Mouse (Mus musculus): ENCODE measurements at regions not wholly inside any gene's neighbourhood (a gene's known extent, or its start where the extent isn't known, plus 50 kb on each side); places are given as distances from the start of the nearest gene placed in this dataset.

DNA sequence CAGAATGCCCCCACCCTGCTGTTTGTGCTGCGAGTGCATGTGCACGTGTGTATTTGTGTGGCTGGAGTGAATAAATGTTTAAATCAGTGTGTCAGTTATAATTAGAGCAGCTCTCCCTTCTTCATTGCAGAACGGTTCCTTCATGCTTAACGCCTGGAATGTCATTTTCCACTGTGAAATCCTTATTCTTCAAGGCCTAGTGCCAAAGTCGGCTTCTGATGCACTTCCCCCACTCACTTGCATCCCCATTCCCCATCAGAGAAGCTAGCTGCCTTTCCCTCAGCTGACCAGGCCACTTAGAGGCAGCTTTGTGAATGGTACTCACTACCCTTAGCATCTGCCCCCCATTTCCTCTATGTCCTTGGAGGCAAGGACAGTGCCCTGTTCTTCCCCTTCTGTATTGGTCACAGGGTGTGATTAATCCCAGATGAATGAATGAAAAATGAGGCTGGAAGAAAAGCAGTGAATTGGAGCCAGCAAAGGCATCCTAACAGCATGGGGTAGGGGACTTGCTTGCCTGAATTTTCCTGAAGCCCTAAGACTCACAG lies 162.6 kb downstream of the H2al1j start:
- DNase-seq: no peak

DNA sequence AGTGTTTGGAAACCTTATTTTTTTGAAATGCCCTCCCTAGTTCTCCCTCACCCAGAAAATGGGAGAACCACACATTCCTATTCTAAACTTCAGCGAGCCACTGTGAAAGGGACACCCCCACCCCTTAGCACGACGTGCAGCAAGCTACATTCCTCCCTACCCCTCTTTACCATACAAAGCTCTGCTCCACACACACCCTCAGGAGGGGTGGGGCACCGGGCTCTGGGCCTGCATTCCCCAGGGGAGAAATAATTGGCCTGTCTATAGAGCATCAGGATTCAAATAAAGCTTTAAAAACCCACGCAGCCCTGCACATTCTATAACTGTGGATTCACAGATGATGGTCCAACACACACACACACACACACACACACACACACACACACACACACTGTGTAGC lies 163.6 kb downstream of the H2al1j start:
- peak; percentile 45 for DNase-seq

DNA sequence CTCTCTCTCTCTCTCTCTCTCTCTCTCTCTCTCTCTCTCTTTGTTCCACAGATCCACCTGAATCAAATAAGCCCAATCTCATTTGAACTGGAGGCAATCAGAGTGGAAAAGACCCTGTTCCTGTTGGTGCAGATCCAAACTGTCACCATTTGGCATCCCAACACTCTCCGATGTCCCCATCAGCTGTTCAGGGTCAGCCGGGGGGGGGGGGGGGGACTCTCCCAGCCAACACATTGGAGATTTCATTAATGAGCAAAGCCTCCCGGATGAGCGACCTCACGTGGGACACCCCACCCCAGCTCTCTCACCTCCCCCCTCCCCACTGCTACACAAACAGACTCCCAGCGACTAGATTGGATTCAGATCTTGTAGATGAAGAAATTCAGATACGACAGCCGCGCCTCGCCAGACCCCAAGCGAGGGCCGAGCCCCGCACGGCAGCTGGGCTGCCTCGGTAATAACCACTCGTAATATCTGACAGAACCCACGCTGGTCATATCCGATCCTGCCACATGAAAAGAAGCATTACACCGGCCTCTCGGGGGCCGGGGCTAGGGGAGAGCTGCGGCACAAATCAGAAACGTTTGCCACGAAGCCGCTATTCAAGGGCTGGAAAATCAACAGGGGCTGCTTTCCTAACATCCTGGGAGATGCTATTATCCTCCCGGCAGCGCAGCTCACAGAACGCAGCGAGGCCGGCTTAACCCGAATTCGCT lies 164.2 kb downstream of the H2al1j start:
- peak; percentile 86 for DNase-seq

DNA sequence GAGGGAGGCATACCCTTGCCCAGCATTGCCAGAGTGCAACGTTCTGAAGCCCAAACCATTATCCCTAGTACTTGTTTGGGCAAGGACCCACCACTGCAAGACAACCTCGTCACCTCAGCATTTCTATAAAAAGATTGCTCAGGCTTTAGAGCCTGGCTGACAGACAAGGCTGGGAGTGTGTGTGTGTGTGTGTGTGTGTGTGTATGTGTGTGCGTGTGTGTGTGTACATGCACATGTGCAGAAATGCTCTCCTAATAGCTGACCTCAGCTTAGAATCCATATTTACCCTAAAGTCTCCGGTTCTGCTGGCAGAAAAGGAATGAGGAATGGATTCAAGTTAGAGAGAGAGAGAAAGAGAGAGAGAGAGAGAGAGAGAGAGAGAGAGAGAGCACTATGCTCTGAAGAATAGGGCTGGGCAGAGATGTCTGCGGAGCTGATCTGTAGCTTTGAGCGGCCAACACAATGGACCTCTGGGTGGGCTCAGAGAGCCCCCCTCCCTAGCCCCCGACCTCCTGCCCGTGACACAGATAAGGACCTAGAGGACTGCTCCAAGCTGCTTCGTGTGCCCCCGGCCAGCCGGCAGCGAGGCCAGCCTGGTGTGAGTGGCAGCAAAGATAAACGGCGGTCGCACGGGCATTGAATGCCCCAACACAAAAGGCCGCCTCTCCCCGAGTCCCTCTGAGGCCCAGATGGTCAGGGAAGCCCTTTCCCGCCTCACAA lies 166.1 kb downstream of the H2al1j start:
- peak; percentile 92 for DNase-seq

DNA sequence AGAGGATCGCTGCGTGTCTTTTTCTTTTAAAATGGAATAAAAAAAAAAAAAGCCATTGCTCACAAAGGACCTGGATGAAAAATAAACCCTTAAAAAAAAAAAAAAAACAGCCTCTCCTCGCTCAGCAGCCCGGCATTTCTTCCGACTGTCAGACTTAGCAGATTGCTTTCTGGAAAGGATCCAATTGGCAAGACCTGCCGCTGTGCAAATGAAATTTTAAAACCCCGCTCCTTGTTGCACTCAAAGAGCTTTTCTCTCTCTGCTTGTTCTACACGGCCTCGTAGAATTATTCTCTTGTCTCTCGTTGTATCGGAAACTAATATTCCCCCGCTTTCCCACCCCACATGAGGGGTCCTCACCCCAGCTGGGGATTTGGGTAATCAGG lies 166.6 kb downstream of the H2al1j start:
- no peak for DNase-seq

DNA sequence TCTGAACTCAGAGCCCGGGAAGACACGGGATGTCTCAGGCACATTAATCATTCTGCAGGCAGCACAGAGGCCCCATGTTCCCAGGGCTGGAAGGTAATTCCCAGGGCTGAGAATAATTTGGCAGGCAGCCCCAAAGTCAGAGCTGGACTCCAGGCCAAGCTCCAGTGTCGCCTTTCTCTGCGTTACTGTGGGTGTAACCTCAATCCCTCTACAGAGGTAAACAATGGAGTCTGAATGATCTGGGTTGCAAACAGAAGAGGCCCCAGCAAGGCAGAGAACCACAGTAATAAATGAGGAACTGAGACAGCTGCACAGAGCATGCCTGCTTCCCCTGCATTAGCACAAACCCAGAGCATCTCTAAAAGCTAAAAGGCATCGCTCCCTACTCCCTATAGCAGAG lies 184.8 kb downstream of the H2al1j start:
- DNase-seq: no peak

DNA sequence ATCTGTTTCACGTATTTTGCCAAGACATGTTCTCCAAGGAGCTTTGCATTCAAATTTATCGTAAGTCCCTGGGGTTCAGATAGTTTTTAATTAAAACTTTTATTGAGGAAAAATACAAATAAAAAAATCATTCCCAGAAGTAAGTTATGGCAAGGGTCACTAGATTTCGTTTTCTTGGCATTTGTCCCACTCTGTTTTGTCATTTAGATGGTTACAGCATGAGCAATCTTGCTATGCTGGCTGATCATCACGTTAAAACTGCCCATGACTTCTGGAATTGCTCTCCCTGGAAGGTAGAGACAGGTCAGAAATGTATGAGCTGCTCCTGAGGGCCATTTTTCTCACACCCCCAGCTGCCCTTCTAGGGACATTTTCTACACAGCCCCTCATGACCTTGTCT lies 185.3 kb downstream of the H2al1j start:
- no peak for DNase-seq

DNA sequence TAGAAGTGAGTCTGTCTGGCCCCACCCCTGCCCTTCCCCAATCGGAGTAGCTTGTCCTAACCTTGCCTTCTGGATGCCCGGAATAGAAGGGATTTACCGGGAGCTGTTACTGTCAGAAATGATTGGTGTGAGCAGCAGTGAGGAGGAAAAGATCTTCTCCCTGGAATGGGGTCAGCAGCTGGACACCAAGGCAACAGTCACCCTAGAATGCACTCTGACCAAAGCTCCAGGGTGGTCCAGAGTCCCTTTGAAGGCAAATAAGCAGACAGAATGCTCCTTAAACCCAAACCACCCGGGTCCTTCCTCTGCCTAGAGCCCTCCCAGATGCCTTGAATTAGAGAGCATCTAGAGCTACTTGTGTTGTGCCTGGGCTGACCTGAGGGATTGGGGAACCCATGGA lies 196.2 kb downstream of the H2al1j start:
- peak; percentile 84 for DNase-seq

DNA sequence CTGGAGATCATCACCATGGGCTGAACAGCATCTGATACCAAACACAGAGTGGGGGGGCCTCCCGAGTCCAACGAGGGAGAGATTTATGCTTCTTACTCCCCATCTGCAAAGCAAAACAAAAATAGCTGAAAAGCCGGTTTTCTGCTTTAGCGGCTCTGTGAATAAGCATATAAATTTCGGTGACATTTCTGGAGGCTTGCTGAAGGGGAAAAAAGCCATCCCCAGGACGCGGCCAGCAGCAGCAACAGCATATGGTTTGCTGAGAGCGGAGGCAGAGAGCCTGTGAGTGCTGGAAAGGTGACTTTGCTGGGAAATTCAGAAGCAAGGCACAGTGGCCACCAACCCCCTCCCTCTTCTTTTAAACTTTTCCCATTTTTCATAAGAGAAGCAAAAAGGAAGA lies 197.7 kb downstream of the H2al1j start:
- DNase-seq: no peak

DNA sequence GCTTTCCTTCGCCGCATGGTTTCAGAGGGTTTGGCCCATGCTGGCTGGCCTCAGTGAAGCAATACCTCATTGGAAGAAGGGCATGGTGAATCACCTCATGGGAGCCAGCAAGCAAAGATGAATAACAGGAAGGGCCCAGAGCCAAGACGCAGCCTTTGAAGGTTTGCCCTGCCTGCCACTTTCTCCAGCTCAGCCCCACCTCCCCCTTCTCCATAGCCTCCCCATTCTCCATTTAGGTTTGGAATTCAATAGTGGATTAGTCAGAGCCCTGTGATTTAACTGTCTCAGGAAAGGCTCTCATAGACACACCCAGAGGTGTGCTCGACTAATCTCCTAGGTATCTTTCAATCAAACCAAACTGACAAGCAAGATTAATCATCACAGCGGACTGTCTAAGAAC lies 201.0 kb downstream of the H2al1j start:
- no peak for DNase-seq

DNA sequence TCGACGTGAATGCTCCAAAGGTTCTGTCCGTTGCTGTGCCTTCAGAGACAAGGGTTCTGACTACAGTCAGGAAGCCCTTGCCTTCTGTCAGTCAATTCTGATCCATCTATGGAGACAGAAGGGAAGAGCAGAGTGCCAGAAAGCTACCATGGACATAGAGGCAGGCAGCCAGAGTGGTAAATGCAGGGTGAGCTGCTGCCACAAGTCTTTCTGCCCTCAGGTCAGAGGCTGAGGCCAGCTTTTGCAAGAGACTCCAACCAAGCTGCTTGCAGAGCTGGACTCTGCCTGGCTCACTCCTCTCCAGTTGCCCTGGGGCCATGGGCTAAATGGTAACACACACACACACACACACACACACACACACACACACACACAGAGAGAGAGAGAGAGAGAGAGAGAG lies 201.6 kb downstream of the H2al1j start:
- DNase-seq: no peak

DNA sequence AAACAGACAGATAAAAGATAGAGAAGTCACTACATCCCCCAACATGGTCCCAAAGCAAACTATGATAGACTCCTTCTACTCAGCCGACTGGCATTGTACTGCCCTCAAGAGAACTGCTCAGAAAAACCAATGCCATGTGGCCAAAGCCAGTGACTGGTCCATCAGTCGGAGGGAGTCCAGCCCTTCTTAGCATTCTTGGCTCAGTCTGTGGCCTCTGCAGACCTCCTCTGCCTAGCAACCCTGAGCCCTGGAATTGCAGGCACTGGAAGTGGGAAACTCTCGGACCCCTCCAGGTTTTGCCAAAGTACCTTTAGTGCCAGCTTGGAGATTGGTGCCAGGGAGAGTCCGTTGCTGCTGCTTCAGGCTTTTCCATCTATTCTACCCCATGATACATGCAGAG lies 205.2 kb downstream of the H2al1j start:
- DNase-seq: no peak

DNA sequence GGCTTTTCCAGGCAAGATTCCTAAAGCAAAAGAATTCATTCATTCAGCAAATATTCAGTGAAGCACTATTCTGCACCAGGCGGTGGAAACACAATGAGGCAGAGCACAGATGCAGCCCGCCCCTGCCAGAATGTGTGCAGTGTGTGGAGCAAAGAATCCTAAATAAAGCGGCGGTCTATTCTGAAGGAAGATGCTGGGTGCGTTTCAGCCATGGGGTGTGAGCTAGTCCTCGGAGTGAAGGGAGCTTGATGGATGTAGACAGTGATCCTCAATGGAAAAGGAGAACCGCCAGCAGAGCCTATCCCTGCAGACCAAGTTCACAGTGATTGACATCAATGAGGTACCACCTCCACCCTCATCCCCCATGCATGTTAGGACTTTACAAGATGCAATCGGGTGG lies 206.2 kb downstream of the H2al1j start:
- no peak for DNase-seq

DNA sequence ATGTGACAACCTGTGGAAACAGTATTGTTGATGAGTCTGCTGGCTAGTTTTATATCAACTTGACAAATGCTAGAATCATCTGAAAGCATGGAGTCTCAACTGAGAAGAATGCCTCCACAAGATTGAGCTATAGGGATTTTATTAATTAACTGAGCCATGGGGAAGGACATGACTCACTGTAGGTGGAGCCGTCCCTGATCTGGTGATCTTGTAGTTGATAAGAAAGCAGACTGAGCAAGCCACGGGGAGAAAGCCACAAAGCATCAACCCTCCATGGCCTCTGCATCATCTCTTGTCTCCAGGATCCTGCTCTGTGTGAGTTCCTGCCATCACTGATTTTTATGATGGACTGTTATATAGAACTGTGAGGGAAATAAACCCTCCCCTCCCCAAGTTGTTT lies 213.4 kb downstream of the H2al1j start:
- no peak for DNase-seq

DNA sequence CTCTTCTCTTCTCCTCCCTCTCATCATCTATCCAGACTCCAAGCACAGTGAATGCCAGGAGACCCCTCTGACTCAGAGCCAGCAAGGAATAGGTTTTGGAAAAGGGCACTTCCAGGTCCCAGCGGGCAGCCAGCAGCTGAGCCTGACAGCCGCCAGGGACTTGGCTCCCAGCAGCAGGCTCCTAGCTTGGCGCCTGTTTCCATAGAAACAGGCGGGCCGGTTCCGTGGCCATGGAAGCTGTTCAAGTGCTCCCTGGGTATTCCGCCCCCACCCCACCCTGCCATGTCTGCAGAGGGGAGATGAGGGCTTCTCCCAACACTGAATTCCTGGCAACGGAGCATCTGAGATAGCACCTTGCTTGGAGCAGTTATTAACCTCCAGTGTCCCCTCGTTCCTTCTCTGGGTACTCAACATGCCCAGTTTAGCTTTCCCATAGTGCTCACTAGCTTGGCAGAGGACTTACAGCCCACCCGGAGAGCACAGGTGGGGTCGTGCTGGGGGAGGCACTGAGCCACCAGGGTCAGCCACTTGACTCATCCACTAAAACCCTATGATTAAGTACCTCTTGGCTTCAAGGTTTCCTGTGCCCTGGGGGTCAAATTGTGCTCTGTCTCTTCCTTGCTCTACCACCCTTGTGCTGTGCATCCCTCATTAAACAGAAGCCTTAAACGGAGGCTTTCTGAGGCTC lies 222.7 kb downstream of the H2al1j start:
- peak; percentile 75 for DNase-seq

DNA sequence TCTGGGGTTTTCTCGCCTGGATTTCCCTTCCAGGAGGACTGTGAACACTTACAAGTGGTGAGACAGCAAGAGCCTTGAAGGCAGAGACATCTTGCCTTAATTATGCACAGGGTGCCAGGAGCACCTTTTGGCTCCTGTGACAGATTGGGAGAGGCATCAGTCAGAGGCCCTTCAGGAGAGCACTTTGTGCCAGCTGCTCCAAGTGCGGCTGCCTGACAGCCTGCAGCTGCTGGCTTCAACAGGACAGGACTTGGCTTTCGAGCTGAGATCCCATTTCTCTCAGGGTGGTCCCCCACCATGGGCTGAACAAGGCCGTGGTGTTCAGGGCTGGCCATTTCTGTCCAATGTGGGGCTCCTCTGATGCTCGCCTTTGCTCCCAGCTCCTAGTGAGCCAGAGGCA lies 224.6 kb downstream of the H2al1j start:
- DNase-seq: no peak

DNA sequence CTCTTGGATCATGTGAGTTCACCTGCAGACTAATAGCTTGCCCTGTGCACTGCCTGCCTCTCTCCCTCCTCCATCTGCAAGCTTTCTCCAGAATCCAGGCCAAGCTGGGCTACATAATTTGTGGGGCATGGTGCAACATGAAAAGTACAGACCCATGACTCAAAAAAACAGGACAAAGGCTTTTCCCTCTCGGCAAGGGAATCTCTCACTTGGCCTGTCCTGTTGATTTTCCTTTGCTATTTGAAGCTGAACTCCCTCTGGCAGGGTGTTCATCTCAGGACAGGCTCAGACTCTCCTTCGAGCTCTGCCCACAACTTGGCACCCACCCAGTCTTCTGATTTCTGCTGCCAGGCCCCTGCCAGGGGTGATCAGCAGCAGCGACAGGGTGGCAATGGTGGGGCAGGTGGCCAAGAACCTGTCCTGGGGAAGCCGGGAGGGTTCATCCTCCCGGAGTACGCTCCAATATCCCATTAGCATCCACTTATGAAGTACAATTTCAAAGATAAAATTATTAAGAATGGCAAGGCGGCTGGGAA lies 227.5 kb downstream of the H2al1j start:
- DNase-seq: no peak

DNA sequence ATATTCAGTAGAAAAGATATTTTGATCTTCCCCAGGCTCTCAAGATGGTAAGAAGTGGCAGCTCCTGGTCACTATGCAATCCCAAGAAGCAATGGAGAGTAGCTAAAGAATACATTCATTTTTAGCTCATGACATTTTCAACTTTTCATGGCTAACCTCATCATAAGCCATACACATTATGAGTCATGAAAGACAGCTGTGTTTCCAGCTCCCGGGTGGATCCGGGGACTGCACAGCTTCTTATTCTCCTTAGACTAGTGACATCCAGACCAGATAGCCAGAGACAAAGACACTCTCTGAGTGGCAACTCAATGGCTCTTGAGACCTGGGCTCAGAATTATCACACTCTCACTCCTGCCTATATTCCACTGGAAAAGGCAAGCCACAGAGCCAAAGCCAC lies 230.6 kb downstream of the H2al1j start:
- no peak for DNase-seq

DNA sequence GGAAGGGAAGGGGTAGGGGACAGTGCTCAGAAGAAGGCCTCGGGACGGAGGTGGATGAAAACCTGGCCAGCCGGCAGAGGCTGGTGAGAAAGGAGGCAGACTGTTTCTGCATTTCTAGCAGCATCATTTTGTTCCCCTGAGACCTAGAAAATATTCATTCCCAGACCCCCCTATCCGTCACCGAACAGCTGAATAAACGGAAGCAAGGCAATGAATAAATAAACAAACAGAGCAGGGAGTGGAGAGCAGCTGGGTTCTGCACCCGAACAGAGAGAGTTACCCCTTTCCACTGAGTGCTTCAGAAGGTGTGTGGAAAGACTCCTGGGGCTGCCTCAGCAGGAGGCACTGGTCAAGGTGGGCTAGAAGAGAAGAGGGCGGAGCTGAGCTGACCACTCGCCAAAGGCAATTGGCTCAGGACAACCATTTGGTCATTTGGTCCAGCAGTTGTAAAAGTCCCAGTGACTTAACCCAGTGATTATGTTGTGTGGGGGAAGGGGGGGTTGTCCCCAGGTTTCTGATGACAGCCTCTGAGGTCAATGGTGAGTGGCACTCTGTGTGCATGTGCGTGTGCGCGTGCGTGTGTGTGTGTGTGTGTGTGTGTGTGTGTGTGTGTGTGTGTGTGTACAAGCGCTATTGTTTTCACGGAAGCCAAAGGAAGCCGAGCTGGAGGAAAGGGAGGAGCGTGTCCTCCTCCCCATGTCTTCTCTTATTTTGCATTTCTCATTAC lies 233.1 kb downstream of the H2al1j start:
- peak; percentile 29 for DNase-seq

DNA sequence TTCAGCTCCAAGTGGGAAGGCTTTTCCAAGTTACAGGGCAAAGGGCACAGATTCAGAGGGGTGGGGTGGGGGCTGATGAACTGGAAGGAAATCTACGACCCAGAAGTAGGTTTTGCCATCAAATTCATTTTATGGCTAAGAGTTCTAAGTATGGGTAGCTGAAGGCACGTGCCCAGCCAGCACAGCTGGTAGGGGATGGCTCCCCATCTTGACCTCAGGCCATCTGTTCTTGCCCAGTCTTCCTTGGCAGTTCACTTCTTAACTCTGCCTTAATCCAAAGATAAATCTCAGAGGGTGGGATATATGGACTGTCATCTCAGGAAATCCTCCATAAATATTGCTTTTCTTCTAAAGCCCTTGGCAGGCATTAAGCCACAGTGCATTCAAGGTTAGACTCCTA lies 238.3 kb downstream of the H2al1j start:
- DNase-seq: no peak

DNA sequence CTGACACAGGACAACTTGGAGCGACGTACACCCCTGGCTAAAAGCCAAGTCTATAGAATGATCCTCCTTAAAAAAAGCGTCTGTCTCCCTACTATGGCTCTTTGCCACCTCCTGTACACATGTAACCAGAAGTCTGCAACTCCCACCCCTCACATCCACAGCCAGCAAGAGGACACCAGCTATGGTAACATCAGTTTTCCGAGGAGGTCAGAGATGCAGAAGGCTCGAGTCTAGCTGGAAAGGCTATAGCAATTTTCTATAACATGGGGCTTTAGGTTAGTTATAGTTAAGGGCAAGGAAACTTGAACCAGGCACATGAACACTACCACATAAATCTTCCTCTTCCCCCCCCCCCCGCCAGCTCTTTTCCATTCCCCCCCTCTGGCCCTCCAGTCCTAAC lies 240.2 kb downstream of the H2al1j start:
- DNase-seq: no peak

DNA sequence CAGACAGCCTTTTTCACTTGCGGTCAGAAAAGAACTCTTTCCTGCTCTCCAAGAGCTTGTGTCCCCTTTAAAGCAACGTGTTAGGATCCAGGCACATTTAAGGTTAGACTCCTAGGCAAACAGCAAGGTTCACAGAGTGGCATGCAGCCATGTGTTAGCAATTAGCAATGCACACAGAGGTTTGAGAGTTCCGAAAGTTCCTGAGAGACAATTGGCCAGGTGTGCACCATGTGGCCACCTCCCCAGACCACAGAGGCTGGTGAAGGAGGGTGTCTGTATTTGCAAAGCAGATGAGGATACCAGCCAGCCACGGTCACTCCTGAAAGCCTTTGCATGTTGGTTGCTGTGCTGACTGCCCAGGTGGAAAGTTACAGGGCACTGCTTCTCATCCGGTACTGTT lies 240.6 kb downstream of the H2al1j start:
- no peak for DNase-seq

DNA sequence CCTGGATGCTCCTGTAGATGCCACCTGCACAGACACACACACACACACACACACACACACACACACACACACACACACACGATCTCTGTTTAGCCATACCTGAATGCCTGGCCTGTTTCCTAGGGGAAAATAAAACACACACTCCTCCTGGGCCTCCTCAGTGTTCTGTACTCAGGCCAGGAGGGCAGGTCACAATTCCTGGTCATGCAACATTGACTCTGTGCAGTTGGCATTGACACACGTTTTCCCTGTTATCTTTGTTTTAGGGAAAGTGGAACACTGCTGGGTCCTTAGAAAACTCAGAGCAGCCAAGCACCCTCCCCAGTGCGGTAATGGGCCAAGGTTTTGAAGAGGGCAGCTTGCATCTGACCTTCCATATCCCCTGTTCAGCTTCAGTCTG lies 246.7 kb downstream of the H2al1j start:
- no peak for DNase-seq

Measured in retina, postnatal 1 day (tissue).